Mouse (Mus musculus) telencephalon, adult 2 months (tissue): ENCODE measurements at regions not wholly inside any gene's neighbourhood (a gene's known extent, or its start where the extent isn't known, plus 50 kb on each side); places are given as distances from the start of the nearest gene placed in this dataset.

Experiments
- DNase-seq: peaks from one replicate; pipeline ENCODE4 v3.0.0-alpha.2; 2011; ENCODE audit warnings: low read depth, low spot score

DNA sequence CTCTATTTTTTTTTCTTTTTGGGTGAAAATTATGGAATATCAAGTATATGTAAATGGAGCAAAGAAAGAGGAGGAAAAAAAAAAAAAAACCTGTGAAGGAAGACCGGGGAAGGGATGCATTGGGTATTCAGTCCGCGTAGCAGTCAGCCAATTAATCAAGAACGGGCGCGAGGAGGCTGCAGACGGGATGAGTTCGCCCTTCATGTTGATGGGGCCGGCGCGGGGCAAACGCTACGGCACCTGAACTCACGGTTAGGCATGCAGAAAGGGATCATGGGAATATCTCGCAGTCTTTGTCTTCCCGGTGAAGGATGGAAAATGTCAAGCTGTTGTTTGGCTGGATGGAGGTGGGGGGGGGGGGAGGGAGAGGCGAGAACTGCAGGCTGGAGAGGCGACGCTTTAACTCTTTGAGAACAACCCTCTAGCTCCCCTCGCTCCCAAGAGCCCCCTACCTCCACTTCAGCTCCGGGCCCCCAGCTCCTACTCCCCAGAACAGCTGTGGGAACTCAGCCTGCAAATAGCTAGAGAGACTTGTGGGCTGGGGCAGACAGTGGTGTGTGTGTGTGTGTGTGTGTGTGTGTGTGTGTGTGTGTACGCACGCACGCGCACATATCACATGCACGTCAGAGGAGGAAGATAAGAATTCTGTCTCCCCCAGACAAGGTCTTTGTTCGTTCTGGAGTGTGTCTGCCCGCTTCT lies 210.7 kb downstream of the Gm26897 start:
- peak; percentile 6 for DNase-seq

DNA sequence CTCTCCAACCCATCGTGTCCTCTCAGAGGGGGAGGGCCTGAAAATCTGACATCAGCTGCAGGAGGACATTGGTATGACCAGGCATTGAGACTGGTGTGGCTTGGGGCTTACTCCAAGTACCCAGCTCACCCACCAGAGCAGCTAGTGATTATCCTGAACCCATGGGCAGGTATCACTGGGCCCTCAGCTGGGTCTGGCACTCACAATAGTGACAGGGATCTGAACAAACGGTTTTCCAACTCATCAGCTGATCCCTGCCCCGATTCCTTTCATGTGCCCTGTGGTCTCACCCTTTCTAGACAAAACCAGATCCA lies 211.2 kb downstream of the Gm26897 start:
- no peak for DNase-seq

GRCm38 (mm10) chr5:111946281-111946680 lies 212.6 kb downstream of the Gm26897 start:
- no peak for DNase-seq

GRCm38 (mm10) chr5:111957698-111958097 lies 224.0 kb downstream of the Gm26897 start:
- no peak for DNase-seq

DNA sequence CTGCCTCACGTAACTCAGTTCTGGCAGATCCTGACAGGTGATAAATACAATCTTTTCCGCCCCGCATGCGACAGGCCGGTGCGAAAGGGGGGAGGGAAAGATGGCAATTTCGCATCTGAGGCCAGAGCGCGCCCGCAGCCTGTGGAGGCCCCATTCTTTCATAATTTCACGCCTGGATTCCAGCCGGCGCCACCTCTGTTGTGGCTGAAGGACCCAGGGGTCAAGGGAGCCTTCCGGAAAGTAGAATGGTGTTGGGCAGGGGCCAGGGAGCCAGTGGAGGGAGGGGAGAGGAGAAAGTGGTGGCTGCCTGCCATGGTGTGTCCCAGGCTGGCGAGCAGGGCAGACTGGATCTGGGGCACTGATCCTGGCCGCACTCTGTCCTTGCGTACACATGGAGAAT lies 224.5 kb downstream of the Gm26897 start:
- no peak for DNase-seq

DNA sequence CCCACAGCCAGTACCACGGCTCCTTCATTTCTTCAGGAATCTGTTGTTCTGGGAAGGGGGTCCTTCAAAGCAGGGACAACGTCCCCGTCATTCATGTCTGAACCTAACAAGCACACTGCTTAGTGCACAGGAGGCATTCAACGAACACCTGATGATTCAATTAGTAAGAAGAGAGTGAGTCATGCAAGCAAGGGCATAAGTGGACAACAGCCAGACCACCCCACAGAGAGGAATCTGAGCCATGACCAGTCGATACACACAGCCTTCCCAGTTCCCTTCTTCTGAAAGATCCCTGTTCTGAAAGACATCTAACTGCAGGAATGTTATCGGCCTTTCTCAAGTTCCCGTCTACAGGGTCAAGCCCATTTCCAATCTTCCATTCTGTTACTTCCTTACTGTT lies 231.6 kb downstream of the Gm26897 start:
- no peak for DNase-seq

DNA sequence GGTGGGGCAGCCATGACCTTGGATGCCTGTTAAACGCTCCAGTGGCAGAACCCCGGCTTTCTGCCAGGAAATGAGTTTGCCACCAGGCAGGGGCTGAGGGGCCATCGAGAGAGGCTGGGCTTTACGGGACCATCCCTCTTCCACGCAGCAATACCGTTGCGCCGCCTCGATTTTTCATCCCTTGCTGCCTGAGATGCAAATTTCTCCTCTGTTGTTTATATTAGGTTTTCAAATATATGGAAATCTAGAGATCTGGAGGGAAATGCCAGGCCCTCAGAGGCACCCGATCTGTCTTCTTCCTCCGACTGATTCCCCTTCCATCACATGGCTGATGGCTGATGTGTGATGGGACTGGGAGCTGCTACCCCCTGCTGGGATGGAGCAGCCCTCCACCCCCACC lies 234.4 kb downstream of the Gm26897 start:
- no peak for DNase-seq

DNA sequence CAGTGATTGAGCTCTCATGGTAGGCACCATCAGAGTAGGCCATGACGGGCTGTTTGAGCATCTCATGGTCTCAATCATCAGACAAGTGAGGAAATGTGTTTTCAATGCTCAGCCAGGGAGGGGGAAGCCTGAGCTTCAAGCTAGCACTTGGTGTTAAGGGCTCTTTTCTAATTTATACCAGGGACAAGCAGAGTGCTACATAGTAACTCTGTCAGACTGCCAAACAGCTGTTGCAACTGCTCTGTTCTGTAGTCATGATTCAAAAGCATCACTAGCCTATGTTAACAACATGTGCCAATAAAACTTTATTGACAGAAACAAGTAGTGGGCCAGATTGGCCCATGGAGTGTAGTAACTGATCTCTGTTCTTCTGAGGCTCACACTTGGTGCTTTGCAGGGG lies 235.0 kb downstream of the Gm26897 start:
- no peak for DNase-seq

- no peak for DNase-seq
These were observed 237.5 kb downstream of the Gm26897 start for GRCm38 (mm10) chr5:111971193-111971592.

- no peak for DNase-seq
These were observed 238.2 kb downstream of the Gm26897 start for GRCm38 (mm10) chr5:111971952-111972351.

- DNase-seq, result peak; percentile 11
These were observed 242.0 kb downstream of the Gm26897 start for GRCm38 (mm10) chr5:111975686-111976085.

DNA sequence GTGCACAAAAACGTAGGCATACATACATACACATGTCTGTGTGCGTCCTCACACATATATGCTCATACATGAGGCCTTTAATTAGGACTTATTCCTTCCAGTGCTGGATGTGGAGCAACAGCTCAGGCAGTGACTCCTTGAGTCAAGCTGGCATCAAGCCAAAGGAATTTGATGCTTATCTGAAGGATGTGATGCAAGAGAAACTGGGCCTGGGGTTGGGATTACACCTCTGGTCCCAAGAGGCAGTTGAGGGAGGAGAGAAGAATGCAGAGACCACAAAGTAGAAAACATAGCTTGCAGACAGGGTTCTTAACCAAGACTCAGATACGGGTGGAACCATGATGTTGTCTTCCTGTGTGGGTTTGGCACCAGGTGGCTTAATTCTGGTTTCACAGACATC lies 245.9 kb downstream of the Gm26897 start:
- DNase-seq, result no peak

- no peak for DNase-seq
These were observed 248.4 kb downstream of the Gm26897 start for GRCm38 (mm10) chr5:111982106-111982505.

DNA sequence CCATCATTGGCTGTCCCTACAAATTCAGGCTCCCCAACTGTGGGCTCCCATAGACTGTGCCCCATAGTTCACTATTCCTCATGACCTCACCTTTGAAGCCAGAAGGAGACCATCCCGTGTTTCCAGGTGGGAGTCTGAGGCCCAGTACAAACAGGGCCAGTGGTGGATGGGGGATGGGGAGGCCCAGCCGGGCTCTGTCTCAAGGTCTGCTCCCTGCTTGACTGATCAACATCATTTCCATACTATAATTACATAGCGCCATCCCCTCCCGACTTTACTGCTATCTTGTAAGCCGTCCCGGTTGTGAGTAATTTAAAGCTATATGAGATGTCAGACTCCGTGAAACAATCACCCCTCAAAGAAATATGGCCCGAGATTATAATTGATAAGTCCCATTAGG lies 252.3 kb downstream of the Gm26897 start:
- no peak for DNase-seq

DNA sequence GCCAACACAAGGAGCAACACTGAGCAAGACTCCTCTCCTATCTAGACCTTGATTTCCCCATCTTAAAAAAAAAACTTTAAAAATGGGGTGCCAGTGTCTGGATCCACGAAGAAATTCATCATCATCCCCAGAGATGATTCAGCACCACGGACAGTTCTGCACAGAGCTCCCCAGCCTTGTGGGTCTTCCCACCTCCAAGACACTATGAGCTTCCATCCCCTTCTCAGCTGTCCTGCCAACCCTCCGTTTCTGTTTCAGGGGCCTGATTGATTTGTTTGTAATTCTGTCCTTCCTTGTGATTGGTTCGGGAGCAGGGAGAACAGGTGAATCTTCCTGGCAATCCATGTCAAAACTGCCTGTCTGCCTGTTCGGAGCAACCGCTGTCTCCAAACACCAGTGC lies 253.3 kb downstream of the Gm26897 start:
- DNase-seq, result no peak

DNA sequence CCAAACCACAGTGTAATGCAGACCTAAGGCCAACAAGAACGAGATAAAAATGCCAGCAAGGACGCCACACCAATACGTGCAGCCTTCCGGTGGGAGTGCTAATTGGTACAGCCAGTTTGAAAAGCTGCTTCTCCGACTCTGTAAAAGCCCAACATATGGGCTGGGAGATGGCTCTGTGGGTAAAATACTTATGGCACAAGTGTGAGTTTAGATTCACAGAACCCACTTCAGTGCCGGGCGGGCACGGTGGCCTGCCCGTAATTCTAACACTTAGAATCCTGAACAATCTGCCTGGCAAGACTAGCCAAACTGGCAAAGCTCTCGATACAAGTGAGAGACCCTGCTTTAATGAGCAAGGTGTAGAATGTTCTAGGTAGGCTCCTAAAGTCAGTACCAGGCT lies 258.1 kb downstream of the Gm26897 start:
- DNase-seq, result no peak

- no peak for DNase-seq
These were observed 259.1 kb downstream of the Cryba4 start for GRCm38 (mm10) chr5:111993221-111993620.

DNA sequence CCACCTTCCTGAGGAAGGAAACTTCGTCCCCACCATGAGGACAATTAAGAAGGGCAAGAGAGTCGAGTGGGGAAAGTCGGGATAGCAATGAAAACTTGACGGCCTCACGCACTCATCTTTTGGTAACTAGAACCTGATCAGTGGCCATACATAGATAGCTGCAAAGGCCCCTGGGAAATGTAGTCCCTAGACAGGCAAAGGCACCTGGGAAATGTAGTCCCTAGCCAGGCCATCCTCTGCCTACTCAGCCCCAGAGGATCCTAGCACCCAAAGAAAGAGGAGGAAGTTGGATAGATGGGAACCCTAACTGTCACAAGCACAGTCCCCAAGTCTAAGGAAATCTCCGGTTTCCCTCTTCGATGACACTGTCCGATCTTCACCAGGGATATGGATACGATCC lies 258.4 kb downstream of the Cryba4 start:
- no peak for DNase-seq

GRCm38 (mm10) chr5:111996806-111997205 lies 255.5 kb downstream of the Cryba4 start:
- no peak for DNase-seq

DNA sequence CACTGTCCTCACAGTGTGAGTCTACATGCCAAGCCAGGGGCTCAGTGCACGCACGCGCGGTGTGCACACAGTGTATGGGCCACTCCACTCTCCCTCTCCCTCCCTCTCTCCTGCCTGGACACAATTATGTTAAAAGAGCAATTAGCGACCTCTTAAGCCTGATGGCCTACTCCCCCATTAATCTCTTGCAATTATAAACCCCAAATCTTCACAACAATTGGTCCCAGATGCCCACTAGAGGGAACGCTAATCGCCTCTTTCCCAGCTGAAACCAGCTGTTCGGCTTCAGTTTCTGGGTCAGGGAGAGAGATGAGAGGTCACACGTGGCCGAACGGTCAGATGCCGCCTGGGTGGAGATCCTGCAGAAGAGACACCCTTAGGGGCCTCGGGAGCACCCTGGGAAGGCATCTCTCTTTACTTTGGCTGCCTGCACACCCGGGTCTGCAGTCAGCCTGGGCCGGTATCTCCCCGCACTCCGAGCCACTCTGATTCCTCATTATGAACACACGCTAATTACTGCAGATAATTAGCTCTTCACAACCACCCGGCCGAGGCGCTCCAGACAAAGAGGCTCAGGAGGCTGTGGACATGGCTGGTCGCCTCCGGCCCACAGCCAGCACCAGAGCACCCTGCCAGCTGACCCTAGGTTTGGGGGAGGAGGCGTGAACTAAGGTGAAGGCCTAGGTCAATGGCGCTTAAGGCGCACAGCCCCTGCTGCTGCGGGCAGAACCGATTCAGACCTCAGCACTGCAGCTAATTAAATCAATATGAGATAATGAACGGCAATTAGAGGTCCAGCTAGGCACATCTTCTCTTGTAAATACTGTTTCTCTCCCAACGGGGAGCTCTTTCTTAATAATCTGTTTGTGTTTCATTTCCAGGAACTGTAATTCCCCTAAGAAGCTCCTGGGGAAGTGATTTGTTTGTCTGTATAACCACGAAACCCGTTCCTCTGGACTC lies 250.3 kb downstream of the Cryba4 start:
- no peak for DNase-seq

DNA sequence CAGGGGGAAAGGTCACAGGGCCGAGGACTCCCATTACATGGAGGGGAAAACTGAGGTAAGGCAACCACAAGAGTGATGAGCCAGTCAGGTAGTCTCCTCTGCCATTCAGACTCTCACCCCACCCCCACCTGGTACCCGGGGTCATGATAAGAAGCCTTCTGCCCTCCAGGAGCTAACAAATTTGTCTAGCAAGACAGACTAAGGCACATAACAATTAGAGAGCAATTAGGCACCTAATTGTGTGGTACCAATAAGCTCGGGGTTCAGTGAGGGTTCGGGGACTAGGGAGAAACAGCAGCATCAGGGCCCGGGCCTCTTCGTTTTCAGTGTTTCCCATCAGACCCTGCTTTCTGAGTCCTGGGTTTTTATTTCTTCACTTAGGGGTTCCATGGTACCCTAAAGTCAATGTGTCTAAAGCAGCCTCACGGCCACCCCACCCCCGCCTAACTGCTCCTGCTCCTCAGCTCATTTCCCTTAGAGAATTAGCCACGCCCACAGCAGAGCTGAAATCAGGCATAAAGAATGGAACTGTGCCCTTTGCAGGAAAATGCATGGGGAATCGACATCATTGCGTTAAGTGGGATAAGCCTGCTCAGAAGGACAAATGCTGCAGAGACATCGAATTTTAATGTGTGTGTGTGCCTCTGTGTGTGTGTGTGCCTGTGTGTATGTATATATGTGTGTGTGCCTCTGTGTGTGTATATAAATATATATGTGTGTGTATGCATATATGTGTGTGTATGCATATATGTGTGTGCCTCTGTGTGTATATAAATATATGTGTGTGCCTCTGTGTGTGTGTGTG lies 249.3 kb downstream of the Cryba4 start:
- DNase-seq, result no peak

DNA sequence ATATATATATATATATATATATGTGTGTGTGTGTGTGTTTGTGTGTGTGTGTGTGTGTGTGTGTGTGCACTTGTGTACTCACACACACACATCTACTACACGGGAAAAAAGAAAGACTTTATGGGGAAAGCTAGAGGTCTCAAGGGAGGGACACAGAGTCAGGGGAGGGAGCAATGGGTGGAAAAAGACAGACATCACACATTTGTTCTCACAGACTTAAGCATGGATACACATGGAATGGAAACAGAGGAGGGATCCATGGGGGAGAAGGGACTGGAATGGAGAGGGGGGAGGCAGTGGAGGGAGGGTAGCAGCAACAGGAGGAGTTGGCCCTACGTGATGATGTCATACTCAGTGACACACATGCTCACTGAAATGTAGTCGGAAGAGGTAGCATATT lies 248.3 kb downstream of the Cryba4 start:
- DNase-seq, result no peak
